Mouse (Mus musculus): ENCODE measurements at regions not wholly inside any gene's neighbourhood (a gene's known extent, or its start where the extent isn't known, plus 50 kb on each side); places are given as distances from the start of the nearest gene placed in this dataset.

- TF ChIP-seq CTCF (IDR thresholded peaks at IDR 0.05; ENCODE audit: insufficient read depth, low read length) (peak; percentile 28; the same call in 1 of the 2 replicates), POLR2A (IDR thresholded peaks at IDR 0.05; ENCODE audit: borderline replicate concordance, extremely low read depth, low read depth, low read length) (no peak)
Observed at GRCm38 (mm10) chr10:23611183-23611582, 175.9 kb downstream of the Rps12 start.
